In genomic region chr8:84533341-84533740, GRCm38 (mm10) we compare ENCODE assay signal across 25 mouse cellular contexts.
"Had no signal": no experiment of that assay in that cellular context is flagged by ENCODE, and none has a peak within 500 bp of the region (broad histone marks: within the 10 kb centered on the region; RNA-seq: fewer than 3 reads in every experiment).

No protein-coding gene starts in this region.

- H3K4me1 ChIP-seq: hindbrain, embryonic 10.5 days; hindbrain, embryonic 12.5 days; kidney, embryonic 15.5 days; limb, embryonic 10.5 days; limb, embryonic 12.5 days had no signal

- H3K27ac ChIP-seq: heart, embryonic 10.5 days; hindbrain, embryonic 10.5 days; hindbrain, embryonic 12.5 days; hindbrain, embryonic 14.5 days; hindbrain, postnatal 0 days; kidney, embryonic 15.5 days; kidney, postnatal 0 days; limb, embryonic 10.5 days; limb, embryonic 12.5 days had no signal

- DNase-seq: gastrocnemius, postnatal 14 days; gastrocnemius, postnatal 36 days; heart, adult 18-20 months; heart, postnatal 10 days; heart, postnatal 4 days; kidney, adult 11 months; kidney, adult 2 months; kidney, adult 9 months; kidney, postnatal 14 days; kidney, postnatal 36 days; layer of hippocampus, adult 9-11 months; layer of hippocampus, postnatal 36 days; liver had no signal

- H3K4me3 ChIP-seq: heart, embryonic 10.5 days; heart, embryonic 12.5 days; hindbrain, embryonic 10.5 days; hindbrain, embryonic 12.5 days; kidney, embryonic 15.5 days; limb, embryonic 10.5 days; limb, embryonic 12.5 days had no signal

- ATAC-seq: hindbrain, postnatal 0 days; intestine, embryonic 16.5 days had no signal

- H3K4me2 ChIP-seq: heart, embryonic 12.5 days; hindbrain, embryonic 12.5 days; hindbrain, embryonic 14.5 days; kidney, embryonic 15.5 days; limb, embryonic 12.5 days; liver, embryonic 11.5 days had no signal

- H3K27me3 ChIP-seq: heart, embryonic 12.5 days; hindbrain, embryonic 12.5 days; kidney, embryonic 15.5 days had no signal

- H3K9ac ChIP-seq: heart, embryonic 12.5 days; hindbrain, embryonic 12.5 days; hindbrain, embryonic 14.5 days; kidney, embryonic 15.5 days; limb, embryonic 12.5 days had no signal

- H3K36me3 ChIP-seq: heart, embryonic 12.5 days; kidney, embryonic 15.5 days; limb, embryonic 10.5 days; limb, embryonic 12.5 days had no signal

- H3K9me3 ChIP-seq: heart, embryonic 10.5 days; kidney, embryonic 15.5 days; limb, embryonic 10.5 days had no signal
